Mouse (Mus musculus) embryonic fibroblast, embryonic 13.5 days (primary cell): ENCODE data around the gene Gm45717.
"Not testable (repeated sequence)": the region's sequence is repeated elsewhere in the genome, so short reads cannot be mapped to it uniquely, and the experiment has no call there.

Source experiments
- CTCF ChIP-seq: IDR thresholded peaks from 2 replicates; pipeline ENCODE4 v1.5.1; 2011; ENCODE audit warnings: mild to moderate bottlenecking, control low read depth, low read length, moderate library complexity, borderline replicate concordance; ENCODE audit not compliant: insufficient read depth
- POLR2A ChIP-seq: IDR thresholded peaks from 2 replicates; pipeline ENCODE4 v1.6.1; 2011; ENCODE audit warnings: low read depth, mild to moderate bottlenecking, control low read depth, low read length, moderate library complexity

GRCm38 (mm10) chr7:140968710-140969109 is 13.0 kb upstream of the Gm45717 start:
- TF ChIP-seq POLR2A, CTCF: not testable (repeated sequence)
